Mouse (Mus musculus) urinary bladder, adult 2 months (tissue): Measurements from ENCODE around the gene Adgra1. TPM values are rescaled to one million over a fixed set of nuclear protein-coding genes. Genes with fewer than 3 reads are reported as not detected.

ENCODE experiments used
- DNase-seq: peaks from one replicate; pipeline ENCODE4 v3.0.0; 2022; ENCODE audit warnings: low spot score
- polyA plus RNA-seq: library from polyadenylated mRNA; depleted of rRNA; stranded (reverse); fragments of >200 nt; gene quantifications from 2 replicates; pipeline ENCODE4 v1.2.3, GENCODE M21; 2012

The Adgra1 gene
- polyA plus RNA-seq, 1 experiment, result 2.1 TPM

DNA sequence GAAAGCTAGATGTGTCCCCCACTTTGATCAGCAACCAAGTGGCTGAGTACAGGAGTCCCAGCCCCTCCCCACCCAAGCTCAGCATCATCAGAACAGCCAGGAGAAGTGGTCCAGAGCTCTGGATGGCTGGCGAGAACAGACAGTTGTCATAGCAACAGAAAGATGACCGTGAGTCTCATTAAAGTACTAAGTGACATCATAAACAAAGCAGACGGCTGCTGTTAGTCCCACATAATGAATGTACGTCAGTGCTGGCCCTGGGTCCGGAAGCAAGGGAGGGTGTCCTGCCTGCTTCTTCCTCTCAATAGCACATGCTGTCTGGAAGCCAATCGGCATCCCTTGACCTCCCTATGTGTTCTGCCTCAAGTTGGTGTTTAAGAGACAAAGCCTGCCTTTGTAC lies 16.2 kb downstream of the Adgra1 start:
- no peak for DNase-seq

- no peak for DNase-seq
Measured at GRCm38 (mm10) chr7:139850677-139851076, 16.7 kb downstream of the Adgra1 start.

DNA sequence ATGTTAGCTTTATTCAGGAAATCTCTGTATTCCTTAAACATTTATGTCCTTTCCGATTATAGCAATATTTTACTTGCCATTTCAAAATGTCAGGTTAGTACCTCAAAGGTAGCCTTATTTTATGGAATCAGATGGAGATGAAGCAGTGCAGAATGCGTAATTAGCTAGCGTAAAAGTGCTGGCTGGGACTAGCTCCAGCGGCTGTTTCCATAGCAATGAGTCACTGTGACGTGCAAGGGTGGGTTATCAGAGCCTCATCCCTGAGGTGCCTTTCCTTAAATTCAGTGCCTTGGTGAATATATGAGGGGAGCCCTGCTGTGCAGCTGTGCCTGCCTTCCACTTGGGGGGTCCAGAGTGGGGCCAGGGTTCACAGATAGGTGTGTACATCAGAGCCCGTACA lies 17.1 kb downstream of the Adgra1 start:
- no peak for DNase-seq

GRCm38 (mm10) chr7:139855261-139855660 lies 21.3 kb downstream of the Adgra1 start:
- DNase-seq, result no peak

GRCm38 (mm10) chr7:139861411-139861810 lies 27.4 kb downstream of the Adgra1 start:
- DNase-seq, result no peak

DNA sequence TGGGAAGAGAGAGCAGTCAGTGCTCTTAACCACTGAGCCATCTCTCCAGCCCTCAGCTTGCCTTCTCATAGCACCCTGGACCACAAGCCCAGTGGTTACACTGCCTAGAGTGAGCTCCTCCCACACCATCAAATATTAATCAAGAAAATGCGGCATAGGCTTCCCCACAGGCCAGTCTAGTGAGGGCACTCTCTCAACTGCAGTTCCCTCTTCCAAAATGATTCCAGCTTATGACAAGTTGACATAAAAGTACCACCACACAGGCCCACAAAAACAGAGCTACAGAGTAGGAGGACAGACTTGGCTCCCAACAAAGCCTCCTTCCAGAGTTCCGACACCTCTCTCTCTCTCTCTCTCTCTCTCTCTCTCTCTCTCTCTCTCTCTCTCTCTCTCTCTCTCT lies 29.1 kb downstream of the Adgra1 start:
- no peak for DNase-seq

GRCm38 (mm10) chr7:139864253-139864652 lies 30.3 kb downstream of the Adgra1 start:
- no peak for DNase-seq

- DNase-seq, result no peak
Measured at GRCm38 (mm10) chr7:139864871-139865270, 30.9 kb downstream of the Adgra1 start.

GRCm38 (mm10) chr7:139871014-139871413 lies 37.0 kb downstream of the Adgra1 start:
- DNase-seq, result no peak

DNA sequence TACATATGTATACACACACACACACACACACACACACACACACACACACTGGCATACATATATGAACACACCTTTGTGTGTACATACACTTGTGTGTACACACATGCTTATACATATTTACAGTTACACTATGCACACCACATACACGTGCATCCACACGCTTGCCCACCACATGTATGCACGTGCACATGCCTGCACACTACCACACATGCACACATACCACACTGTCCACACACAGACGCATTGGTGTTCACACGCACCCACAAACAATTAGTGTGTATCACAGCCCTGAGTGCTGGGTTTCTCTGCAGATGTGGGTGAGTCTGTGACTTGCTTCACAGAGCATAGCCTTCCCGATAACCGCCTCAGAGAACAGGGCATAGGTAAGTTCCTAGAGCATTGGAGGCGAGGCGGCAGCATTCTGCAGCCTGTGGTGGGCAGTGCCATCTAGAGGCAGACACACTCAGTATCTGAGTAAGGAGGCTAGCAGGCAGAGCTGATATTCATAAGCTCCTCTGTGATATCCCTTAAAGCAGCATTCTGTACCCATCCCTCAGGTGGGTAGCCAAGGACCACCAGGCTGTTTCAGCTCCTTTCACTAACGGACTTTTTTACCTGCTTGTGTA lies 43.3 kb downstream of the Adgra1 start:
- DNase-seq, result no peak

DNA sequence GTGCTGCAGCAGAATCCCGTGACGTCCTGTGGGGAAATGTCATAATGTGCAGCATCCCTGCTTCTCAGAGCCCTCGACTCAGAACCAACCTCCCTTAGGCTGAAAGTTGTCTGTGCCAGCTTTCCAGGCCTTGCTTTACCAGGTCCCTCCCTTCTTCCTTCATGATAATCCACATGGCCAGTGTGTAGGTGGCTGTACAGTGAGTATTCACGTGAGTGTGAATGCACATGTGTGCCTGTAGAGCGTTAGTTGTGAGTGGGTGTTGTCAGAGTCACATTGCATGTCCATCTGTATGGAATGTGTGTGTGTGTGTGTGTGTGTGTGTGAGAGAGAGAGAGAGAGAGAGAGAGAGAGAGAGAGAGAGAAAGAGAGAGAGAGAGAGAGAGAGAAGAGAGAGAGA lies 44.1 kb downstream of the Adgra1 start:
- DNase-seq, result no peak

- DNase-seq, result no peak
Measured at GRCm38 (mm10) chr7:139878621-139879020, 44.6 kb downstream of the Adgra1 start.

- no peak for DNase-seq
Measured at GRCm38 (mm10) chr7:139883545-139883944, 49.6 kb downstream of the Adgra1 start.

DNA sequence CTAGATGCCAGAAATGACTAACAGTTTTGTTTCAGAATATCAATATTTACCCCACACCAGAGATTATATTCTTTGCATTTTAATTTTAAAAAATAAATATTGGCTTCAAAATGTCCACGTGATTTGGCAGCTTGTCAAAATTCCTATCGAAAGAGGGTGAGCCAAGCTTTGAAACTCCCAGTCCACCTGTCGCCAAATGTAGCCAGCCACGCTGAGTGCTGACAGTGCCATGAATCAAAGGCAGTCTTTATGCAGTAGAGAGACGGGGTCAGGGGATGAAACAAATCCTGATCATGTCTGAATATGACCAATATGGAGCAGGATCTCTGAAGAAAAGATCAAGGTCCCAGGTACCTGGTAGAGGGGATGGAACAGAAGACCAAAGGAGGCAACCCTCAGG lies 57.8 kb downstream of the Adgra1 start:
- no peak for DNase-seq

DNA sequence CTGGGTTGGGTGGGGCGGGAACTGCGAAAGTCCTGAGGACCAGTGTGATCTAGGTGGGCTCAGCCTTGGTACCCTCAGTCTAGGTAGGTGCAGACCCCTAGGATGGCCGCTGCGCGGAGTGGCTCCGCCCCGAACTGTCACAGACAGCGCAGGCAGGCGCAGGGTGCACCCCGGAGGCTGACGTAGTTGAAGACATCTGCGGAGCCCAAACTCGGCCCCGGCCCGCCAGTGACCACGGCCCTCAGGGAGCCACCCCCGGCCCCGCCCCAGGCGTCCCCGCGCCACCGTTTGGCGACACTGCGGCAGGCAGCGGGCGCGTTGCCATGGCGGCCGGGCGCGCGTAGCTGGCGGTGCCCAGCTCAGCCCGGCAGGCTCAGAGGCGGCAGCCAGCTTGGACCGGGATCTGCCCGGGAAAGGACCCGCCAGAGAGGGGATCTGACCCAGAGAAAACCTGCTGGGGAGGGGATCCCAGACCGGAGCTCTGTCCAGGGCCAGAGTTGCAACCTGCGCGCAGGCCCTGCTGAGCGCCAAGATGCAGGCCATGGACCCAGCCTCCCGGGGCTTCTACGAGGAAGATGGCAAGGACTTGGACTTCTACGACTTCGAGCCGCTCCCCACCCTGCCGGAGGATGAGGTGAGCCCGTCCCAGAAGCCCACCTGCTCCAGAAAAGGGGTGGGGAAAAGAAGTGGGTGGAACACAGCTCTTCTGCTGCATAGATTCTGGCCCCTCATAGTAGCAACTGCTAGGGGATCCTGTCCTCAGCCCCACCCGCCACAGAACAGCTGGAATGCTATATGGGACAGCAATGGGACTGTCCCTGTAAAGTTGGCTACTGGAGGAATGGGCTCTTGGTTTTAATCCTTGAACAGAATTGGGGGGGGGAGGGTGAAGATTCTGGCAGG lies 60.9 kb downstream of the Adgra1 start, which contains the start of gene Kndc1:
TSS of gene Kndc1 (plus strand) at position 42 of the 903 bp plus-strand sequence.
- DNase-seq, result peak; percentile 20

GRCm38 (mm10) chr7:139896271-139896670 lies 62.3 kb downstream of the Adgra1 start:
- DNase-seq, result no peak

- DNase-seq, result no peak
Measured at GRCm38 (mm10) chr7:139896796-139897195, 62.8 kb downstream of the Adgra1 start.

DNA sequence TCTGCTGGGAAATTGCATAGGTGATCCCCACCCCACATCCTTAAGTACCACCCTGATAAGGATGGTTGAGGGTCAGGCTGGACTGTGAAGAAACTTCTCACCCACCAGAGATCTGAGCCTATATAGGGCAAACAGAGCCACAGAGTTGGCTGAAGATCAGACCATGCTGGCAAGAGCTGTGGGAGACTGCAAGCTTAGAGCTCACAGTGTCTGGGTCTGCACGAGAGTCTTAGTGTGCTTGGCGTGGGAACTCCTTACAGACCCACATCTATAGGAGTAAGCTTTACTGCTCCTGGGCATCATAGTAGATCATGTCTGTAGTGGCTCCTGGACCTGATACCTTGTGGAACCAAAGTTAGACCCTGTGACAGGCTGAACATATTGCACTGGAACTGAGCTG lies 64.6 kb downstream of the Adgra1 start:
- no peak for DNase-seq

GRCm38 (mm10) chr7:139899505-139899904 lies 65.5 kb downstream of the Adgra1 start:
- no peak for DNase-seq

GRCm38 (mm10) chr7:139900456-139900855 lies 66.5 kb downstream of the Adgra1 start:
- DNase-seq, result no peak

- no peak for DNase-seq
Measured at GRCm38 (mm10) chr7:139900896-139901295, 66.9 kb downstream of the Adgra1 start.

DNA sequence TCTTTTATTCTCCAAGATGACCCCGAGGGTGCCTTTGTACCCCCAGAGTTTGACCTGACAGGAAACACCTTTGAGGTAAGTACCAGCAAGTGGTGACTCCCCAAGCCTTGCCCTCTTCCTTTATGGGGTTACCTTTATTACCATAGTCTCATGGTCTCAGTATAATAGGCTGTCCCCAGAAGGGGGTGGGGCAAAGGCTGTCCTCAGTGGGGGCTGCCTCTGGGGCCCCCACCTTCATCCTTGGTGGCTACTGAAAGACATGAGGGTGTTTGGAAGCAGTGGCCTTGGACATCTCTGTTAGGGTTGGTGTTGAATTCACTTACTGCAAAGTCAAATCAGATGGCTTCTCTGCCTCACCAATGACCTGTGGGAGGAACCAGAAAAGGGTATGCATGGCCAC lies 68.0 kb downstream of the Adgra1 start:
- DNase-seq, result no peak

- no peak for DNase-seq
Measured at GRCm38 (mm10) chr7:139905261-139905660, 71.3 kb downstream of the Adgra1 start.
